Mouse (Mus musculus) heart, postnatal 14 days (tissue): ENCODE results near the gene Nosip. TPM values are rescaled to one million over a fixed set of nuclear protein-coding genes. Genes with fewer than 3 reads are reported as not detected.
"Not testable (repeated sequence)": the region's sequence is repeated elsewhere in the genome, so short reads cannot be mapped to it uniquely, and the experiment has no call there.

Experiments used
- DNase-seq, 2 experiments: peaks; one replicate each; pipeline ENCODE4 v3.0.0; 2021 to 2022
- intact Hi-C: fragments of 180-260 bp; cut with DNase I; formaldehyde crosslinking; loops from one replicate; pipeline ENCODE4 v1.15.1; 2025
- total RNA-seq, 2 experiments: library from RNA; stranded (reverse); gene quantifications; 2 replicates each; pipeline ENCODE4 v1.2.3; 2021

Gene Nosip
- total RNA-seq, 2 experiments from 2014 or later, result 27.7 to 33.7 TPM

DNA sequence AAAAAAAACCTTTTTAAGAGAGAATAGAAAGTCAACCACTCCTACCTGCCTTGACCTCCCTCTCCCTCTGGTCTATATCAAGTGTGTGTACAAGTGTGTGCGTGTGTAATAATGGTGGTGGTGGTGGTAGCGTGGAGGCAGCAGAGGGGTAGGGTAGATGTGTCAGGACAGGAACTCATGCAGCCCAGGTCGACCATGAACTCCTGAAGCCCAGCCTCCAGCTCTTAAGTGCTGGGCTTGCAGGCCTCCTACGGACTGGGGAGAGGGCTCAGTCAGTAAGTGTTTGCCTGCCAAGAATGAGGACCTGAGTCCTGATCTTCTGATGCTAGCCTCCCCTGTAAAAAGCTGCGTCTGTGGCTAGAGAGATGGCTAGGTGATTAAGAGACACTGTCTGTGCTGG, 42.7 kb downstream of the Nosip start:
- intact Hi-C loops, result no loop called here
- DNase-seq, result no peak

DNA sequence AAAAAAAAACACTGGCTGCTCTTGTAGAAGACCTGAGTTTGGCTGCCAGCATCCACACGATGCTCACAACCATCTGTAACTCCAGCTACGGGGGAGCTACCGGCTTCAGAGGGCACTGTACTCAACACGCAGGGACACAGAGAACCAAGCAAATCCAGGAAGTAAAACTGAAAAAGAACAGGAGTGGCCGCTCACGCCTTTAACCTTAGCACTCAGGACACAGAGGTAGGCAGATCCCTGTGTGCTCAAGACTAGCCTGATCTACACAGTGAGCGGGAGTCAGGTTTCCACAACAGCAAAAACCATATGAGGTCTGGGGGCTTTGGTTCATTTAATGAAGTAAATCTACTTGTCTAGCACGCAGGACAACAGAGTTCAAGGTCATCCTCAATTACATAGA, 43.3 kb downstream of the Nosip start:
- no peak for DNase-seq
- intact Hi-C loops, result no loop called here

DNA sequence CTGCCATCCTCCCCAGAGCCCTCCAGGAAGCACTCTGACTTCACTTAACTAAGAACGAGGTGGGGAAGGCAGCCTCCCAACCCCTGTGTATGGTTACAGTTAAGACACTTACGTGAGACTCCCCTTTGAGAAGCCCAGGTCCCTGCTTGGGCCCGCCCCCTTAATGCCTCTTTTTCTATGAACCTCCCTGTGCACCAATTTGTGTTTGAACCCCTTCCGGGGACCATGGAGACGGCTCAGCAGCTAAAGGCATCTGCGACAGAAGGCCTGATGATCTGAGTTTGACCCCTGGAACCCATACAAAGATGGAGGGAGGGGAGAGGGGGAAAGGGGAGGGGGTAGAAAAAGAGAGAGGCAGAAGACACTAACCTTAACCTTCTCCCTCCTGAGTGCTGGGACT, 44.2 kb downstream of the Nosip start:
- intact Hi-C loops, result no loop called here
- no peak for DNase-seq

DNA sequence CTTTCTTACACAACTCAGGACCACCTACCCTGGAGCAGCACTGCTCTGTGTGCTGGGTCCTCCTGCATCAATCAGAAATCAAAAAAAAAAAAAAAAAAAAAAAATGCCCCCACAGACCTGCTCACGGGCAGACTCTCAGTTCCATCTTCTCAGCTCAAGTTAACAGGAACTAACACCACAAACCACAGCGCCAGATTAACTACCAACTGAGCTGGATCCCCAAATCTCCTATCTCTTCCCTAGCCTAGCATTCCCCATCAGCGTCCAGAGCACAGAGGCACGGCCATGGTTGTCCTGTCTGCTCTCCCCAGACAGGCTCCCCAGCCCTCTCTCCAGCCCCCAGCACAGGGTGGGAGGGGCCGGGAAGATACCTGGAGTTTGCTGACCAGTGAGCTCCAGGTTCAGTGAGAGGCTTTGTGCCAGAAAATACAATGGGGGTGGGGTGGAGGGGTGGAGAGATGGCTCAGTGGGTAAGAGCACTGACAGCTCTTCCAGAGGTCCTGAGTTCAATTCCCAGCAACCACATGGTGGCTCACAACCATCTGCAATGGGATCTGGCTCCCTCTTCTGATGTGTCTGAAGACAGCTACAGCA, 44.9 kb downstream of the Nosip start:
- no peak for DNase-seq
- intact Hi-C loops, result no loop called here

DNA sequence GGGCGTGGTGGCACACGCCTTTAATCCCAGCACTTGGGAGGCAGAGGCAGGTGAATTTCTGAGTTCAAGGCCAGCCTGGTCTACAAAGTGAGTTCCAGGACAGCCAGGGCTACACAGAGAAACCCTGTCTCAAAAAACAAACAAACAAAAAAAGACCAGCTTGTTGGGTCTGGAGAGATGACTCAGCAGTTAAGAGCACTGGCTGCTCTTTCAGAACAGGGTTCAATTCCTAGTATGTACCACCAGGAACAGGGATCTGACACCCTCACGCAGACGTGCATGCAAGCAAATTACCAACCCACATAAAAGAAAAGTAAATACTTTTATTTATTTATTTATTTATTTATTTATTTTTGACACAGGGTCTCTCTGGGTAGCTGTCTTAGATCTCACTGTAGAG, 47.9 kb downstream of the Nosip start:
- intact Hi-C loops, DNase-seq: not testable (repeated sequence)

DNA sequence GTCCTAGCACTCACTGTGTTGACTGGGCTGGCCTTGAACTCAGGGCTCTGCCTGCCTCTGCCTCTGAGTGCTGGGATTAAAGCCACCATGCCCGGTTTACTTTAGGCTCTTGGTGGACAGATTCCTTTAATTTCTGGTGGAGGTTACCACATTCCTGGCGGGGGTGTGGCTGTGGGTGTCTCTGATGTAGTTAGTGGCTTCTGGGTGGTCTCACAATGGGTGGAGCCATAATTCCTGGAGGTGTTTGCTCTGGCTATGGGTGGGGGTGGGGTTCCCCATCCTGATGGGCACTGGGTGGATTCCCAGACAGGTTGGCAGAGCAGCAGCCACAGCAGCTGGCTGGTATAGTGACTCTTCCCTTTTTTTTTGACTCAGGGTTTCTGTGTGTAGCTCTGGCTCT, 49.7 kb downstream of the Nosip start:
- DNase-seq, result no peak
- intact Hi-C loops, result no loop called here

DNA sequence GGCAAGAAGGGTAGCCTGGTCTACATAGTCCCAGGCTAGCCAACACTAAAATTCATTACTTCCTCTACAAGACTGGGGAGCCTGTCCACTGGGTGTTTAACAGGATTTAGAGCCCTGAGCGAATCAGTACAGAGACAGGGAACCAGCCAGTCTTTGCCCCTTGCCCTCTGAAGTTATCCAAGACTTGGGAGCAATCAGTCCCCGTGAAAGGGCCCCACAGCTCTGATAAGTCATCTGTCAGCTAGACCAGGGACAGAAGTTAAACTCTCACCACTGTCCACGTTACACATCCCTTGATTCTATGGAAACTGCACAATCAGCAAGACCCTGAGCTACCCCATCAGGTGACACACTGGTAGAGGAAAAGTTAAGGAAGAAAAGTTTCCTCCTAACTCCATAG, 50.3 kb downstream of the Nosip start:
- intact Hi-C loops, result no loop called here
- no peak for DNase-seq

DNA sequence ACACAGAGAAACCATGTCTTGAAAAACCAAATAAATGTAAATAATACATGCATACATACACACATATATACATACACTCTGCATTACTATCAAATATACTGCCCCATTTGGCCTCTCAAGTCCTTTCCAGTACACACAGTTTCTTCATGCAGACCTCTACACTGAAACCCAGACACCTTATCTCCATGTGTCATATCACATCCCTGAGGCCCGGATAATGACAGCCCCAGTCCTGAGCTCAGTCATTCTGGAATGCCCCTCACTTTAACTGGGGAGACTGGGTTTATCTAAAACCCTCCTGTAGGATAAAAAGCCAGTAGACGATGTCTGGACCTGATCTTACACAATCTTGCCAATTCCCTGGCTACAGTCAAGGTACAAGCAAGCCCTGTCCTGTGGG, 51.2 kb downstream of the Nosip start:
- intact Hi-C loops, result no loop called here
- DNase-seq, result no peak

DNA sequence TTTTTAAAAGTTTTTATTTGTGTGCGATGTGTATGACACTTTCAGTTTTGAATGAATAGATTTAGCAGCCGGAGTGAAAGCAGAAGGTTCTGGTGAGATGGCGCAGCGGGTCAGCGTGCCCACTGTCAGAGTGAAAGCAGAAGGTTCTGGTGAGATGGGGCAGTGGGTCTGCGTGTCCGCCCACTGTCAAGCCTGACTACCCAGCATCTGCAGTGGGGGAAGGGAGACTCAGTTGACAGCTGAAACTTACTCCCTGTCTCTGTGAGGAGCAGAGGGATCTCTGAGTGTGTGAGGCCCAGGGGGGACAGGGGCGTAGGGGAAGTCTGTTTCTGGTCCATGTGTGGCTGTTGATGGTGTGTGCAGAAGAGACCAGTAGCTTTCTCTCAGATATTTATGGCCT, 55.3 kb downstream of the Nosip start:
- intact Hi-C loops, result no loop called here
- DNase-seq, result no peak

DNA sequence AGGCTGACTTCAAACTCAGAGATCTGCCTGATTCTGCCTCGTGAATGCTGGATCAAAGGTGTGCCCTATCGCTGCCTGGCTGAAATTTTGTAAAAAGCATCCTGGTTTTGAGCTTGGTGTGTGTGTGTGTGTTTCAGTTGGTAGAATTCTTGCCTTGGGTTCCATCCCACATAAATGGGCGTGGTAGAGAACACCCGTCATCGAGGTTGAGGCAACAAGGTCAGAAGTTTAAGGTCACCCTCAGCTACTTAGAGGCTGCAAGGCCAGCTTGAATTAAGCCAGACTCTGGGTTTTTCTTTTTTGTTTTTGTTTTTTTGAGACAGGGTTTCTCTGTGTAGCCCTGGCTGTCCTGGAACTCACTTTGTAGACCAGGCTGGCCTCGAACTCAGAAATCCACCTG, 56.1 kb downstream of the Nosip start:
- intact Hi-C loops, result no loop called here
- DNase-seq, result no peak

DNA sequence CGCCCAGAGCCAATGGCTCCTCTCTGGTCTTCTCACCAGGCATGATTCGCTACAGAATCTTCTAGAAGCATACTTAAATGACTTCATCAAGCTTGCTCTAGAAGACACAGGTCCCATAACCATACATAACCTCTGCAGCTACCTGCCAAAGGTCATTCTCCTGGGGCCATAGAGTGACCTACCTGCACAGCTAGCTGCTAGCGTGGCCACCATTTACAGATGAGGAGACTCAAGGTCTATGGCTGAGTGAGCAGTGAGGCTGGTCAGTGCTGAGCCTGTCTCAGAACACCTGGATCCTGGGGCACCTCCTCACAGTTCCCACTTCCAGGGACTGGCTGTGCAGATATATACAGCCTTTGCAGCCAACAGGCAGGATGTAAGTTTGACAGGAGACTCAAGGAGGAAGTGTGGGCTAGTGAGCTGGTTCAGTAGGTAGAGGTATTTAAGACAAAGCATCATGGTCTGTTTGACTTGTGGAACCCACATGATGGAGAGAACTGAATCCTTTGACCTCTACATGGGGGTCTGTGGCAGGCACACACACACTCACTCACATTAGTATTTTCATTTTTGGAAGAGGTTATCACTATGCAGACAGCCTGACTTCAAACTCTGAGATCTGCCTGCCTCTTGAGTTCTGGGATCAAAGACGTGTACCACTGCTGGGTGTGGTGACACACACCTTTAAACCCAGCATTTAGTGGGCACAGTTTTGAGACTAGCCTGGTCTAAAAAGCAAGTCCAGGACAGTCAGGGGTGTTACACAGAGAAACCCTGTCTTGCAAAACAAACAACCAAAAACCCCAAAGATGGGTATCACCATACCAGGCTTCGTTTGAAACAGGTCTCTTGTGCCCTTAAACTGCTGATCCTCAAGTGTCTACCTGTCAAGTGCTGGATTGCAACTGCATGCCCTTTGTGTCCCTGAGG, 57.8 kb downstream of the Nosip start:
- intact Hi-C loops, result loop anchor here (5.0 kb wide), 1 partner anchor 38 kb away; no protein-coding TSS in a partner anchor
- DNase-seq, result no peak

DNA sequence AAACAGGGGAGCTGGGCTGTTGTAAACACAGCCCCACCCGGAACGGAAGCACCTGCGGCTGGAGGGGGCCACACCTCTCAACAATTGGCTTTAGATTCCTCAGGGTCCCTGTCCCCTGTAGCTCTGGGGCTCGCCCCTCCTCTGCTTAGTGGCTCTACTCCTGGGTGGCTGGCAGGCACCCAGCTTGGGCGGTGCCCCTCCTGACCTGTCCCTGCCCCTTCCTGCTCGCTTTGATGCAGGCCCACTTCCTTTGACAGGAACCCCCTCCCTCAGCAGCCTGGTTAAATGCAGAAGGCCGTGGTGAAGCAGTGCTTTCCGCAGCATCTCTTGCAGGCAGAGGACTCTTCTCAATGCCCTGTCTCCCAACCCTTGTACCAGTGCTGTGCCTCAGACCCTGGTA, 59.2 kb downstream of the Nosip start:
- intact Hi-C loops, result loop anchor here (5.0 kb wide), 1 partner anchor 39 kb away; no protein-coding TSS in a partner anchor
- peak; percentile 63 to 76 for DNase-seq

DNA sequence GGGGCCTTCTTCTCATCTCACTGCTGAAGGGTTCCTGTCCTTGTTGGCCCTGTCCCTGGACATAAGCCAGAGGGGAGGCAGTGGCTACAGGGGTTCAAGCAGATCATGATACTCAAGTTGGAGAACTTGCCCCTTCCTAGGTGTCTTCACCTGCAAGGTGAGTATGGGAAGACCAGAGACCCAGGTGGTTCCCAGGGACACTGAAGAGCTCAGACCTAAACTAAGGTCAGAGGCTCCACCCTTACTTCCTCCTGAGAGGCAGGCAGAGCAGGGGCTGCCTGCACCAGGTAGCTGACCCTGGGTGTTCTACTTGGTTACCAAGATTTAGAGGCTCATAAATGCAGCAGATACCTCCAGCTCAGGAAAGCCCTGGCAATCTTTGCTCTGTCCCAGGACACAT, 59.7 kb downstream of the Nosip start:
- DNase-seq, result no peak
- intact Hi-C loops, result loop anchor here (5.0 kb wide), 1 partner anchor 40 kb away; no protein-coding TSS in a partner anchor

DNA sequence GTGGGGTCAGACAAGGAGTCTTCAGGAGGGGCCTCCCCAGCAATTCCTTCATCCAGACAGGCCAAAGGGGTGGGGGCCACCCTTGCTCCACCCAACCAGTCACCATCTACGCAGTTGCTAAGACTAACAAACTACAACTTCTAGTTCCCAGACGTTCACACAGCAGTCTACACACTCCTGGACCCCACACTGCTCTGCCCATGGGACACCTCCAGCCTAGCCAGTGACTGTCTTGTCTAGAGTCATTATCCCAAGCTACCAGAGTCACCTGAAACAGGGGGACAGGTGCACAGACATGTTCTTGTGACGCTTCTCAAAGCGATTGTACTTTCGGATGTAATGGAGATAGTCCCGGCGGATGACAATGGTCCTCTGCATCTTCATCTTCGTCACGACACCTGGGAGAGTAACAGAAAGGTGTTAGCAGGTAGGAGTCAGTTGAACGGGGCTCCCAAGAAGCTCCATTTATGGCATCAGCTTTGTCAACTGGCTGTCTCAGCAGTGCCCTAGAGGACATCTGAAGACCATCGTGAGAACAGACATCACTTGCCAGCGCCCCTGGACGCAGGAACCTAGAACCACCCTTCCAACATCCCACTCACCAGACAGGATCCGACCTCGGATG, 60.4 kb downstream of the Nosip start:
- intact Hi-C loops, result loop anchor here (5.0 kb wide), 1 partner anchor 40 kb away; no protein-coding TSS in a partner anchor
- no peak for DNase-seq

DNA sequence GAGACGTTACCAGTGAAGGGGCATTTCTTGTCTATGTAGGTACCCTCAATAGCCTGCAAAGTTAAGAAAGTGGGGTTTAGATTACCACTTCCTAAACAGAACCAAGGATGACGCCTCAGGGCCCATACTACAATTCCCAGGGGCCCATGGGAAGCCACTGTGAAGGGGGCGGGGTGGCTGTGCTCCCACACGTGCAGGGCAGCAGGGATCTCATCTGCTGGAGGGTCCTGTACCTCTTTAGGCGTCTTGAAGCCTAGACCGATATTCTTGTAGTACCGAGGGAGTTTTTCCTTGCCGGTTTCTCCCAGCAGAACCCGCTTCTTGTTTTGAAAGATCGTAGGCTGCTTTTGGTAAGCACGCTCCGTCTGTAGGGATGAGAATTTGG, 60.9 kb downstream of the Nosip start:
- intact Hi-C loops, result loop anchor here (5.0 kb wide), 1 partner anchor 41 kb away; no protein-coding TSS in a partner anchor
- no peak for DNase-seq

DNA sequence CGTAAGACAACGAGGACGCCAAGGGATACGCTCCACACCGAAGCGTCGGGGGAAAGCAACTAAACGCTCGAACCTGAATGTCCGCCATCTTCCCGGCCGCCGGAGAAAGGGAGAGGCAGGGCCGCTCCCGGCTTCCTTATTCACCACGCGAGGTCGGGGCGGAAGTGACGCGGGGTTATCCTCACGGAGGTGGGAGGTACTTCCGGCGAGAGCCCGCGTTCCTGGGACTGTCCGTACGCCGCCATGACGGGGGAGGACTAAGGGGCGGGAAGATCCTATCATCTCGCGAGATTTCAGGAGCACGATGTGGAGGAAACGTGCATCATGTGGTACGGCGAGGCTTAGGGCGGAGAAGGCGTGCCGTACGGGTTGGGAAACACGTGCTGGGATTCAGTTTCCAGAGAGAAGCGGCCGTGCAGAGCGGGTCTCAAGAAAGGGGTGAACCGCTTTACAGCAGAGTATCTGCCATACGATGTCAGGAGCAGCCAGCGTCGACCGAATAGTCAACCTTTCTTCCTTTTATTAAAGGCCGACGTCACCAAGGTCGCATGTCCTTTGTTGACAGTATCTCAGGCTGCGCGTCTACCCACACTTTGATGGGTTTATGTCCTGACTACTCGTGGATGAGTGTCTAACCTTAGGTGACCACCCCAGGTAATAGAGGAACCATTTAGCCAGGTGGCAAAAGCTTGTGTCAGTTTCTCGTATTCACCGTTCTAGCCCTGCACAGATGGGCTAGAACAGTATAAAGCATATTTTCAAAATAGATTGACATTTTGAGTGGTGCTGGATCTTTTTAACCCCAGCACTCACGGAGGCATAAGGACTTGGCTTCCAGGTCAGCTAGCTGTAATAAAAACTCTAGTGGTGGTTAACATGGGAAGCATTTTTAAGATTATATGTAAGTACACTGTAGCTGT, 62.3 kb downstream of the Nosip start, which contains the start of gene Rps11:
Gene Rps11, minus strand, starts transcription at position 216 of the 920 bp plus-strand sequence.
- DNase-seq, result peak; percentile 97 to 99
- intact Hi-C loops, result loop anchor here (5.0 kb wide), 1 partner anchor 42 kb away; no protein-coding TSS in a partner anchor

DNA sequence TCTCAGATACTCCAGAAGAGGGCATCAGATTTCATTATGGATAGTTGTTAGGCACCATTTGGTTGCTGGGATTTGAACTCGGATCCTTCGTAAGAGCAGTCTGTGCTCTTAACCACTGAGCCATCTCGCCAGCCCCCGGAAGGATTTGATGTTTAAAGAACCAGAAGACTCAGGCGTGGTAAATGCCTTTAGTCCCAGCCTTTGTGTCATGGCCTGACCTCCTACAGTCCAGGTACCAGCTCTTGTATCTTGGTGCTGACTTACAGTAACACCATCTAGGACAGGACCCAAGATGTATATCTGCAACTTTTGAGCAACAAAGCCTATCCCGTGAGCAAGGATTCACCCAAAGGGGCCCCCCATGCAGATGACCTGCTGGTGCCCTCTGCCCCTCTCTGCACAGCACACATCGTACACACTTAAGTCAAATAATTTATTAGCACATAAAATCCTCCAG, 62.9 kb downstream of the Nosip start:
- intact Hi-C loops, result no loop called here
- DNase-seq, result no peak

DNA sequence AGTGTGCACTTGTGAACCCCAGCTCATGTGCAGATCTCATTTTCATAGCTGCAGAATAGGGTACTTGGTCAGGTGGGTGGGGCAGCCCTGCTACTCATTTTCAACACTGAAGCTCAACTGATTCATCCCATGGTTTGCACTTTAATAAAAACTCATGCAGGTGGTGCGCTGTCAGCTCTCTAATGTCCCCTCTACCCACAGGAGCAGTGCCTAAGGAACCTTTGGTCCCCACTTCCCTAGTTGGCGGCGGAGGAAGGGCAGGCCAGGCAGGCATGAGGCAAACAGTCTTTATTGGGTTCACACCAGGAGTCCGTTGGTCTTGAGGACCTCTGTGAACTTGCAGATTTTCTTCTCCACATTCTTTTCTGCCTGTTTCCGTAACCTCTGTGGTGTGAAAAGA, 63.4 kb downstream of the Nosip start:
- intact Hi-C loops, result not testable (repeated sequence)

DNA sequence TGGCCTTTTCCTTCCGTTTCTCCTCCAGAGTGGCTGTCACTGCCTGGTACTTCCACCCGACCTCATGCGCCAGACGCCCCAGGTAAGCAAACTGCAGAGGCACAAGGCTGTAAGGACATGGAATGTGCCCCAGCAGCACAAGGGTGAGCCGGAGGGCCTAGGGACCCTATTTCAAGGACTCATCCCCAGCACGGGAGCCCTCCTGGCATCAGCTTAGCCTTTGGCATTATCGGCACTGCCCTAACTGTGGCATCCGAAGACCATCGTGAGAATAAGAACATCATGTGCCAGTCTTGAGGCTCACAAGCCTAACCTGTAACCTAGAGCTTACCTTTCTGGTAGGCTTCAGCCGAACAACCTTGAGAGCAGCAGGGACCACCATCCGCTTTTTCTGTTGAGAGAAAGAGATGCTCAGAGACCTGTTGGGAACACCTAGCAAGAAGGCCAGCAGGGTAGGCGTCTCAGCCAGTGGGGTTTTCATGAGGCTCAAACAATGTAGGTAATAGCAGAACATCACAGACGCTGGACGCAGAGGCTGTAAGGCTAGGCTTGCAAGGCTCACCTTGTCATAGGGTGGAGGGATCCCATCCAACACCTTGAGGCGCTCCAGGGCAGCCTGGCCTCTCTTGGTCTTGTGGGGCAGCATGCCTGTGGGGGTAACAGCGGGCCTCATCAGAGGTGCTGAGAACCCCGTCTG, 64.1 kb downstream of the Nosip start:
- DNase-seq, result no peak
- intact Hi-C loops, result no loop called here

More for the DNA sequence above, 63.4 kb downstream of the Nosip start:
- DNase-seq, result not testable (repeated sequence)
